Mouse (Mus musculus): Measurements from ENCODE around the gene Taf1d. TPM values are rescaled to one million over a fixed set of nuclear protein-coding genes. Genes with fewer than 3 reads are reported as not detected.

The Taf1d gene
- 49.4 and 56.8 TPM in 2 replicates for polyA plus RNA-seq (2015; fragmentation: Nextera tagmentation; extraction: Ambion mirVana)

GRCm38 (mm10) chr9:15305503-15306397 lies at the start of gene Taf1d:
Gene Taf1d, plus strand, starts transcription at chr9:15306214.
- Histone ChIP-seq H3K4me3 (peak within 1 kb of the TSS; percentile 72), H3K4me1 (replicated peaks) (peaks cover 40% of the 10 kb centered on the region), H3K27me3 (no peaks in the 10 kb centered on the region), H3K9ac (peak within 1 kb of the TSS; percentile 90), H3K36me3 (peaks cover 27% of the 10 kb centered on the region), H3K9me3 (no peaks in the 10 kb centered on the region), H3K27ac (peak within 1 kb of the TSS; percentile 91), H3K4me2 (peak within 1 kb of the TSS; percentile 83)
- 14% methylated on average over 44 of the region's 45 CpGs for WGBS
- ATAC-seq (ENCODE audit: low FRiP score): peak; percentile 99

GRCm38 (mm10) chr9:15256214-15256613 lies 49.8 kb upstream of the Taf1d start:
- H3K9me3 ChIP-seq: no peaks in the 10 kb centered on the region
- H3K4me1 ChIP-seq (replicated peaks): no peaks in the 10 kb centered on the region
- no peak overlapping the region for H3K4me2 ChIP-seq
- 79% methylated on average over 3 of the region's 3 CpGs for whole genome bisulfite sequencing
- no peak overlapping the region for H3K9ac ChIP-seq
- peaks cover 22% of the 10 kb centered on the region for H3K36me3 ChIP-seq
- no peak overlapping the region for H3K4me3 ChIP-seq
- ATAC-seq (ENCODE audit: low FRiP score): no peak
- H3K27me3 ChIP-seq: no peaks in the 10 kb centered on the region
- no peak overlapping the region for H3K27ac ChIP-seq

GRCm38 (mm10) chr9:15261980-15262379 lies 44.0 kb upstream of the Taf1d start:
- Histone ChIP-seq H3K9me3 (no peaks in the 10 kb centered on the region), H3K36me3 (peaks cover 76% of the 10 kb centered on the region), H3K27ac (no peak overlapping the region), H3K4me3 (no peak overlapping the region), H3K27me3 (no peaks in the 10 kb centered on the region), H3K4me2 (no peak overlapping the region), H3K4me1 (replicated peaks) (no peaks in the 10 kb centered on the region), H3K9ac (no peak overlapping the region)
- WGBS: 96% methylated on average over 8 of the region's 8 CpGs
- no peak for ATAC-seq (ENCODE audit: low FRiP score)

- 96% methylated on average over 10 of the region's 10 CpGs for WGBS
- ATAC-seq (ENCODE audit: low FRiP score): no peak
- Histone ChIP-seq H3K36me3 (peaks cover 90% of the 10 kb centered on the region), H3K4me3 (no peak overlapping the region), H3K4me1 (replicated peaks) (no peaks in the 10 kb centered on the region), H3K4me2 (no peak overlapping the region), H3K27ac (no peak overlapping the region), H3K9me3 (no peaks in the 10 kb centered on the region), H3K9ac (no peak overlapping the region), H3K27me3 (no peaks in the 10 kb centered on the region)
Observed at GRCm38 (mm10) chr9:15263487-15263886, 42.5 kb upstream of the Taf1d start.

GRCm38 (mm10) chr9:15273981-15274380 lies 32.0 kb upstream of the Taf1d start:
- Histone ChIP-seq H3K36me3 (peaks cover 79% of the 10 kb centered on the region), H3K4me3 (no peak overlapping the region), H3K4me2 (no peak overlapping the region), H3K27me3 (no peaks in the 10 kb centered on the region), H3K9me3 (no peaks in the 10 kb centered on the region), H3K27ac (no peak overlapping the region), H3K4me1 (replicated peaks) (peaks cover 15% of the 10 kb centered on the region), H3K9ac (no peak overlapping the region)
- ATAC-seq (ENCODE audit: low FRiP score): no peak
- 94% methylated on average over 2 of the region's 2 CpGs for WGBS

GRCm38 (mm10) chr9:15276855-15277254 lies 29.2 kb upstream of the Taf1d start:
- Histone ChIP-seq H3K4me2 (no peak overlapping the region), H3K27me3 (no peaks in the 10 kb centered on the region), H3K36me3 (peaks cover 51% of the 10 kb centered on the region), H3K4me1 (replicated peaks) (peaks cover 27% of the 10 kb centered on the region), H3K9ac (no peak overlapping the region), H3K27ac (no peak overlapping the region), H3K4me3 (no peak overlapping the region), H3K9me3 (no peaks in the 10 kb centered on the region)
- WGBS: 93% methylated on average over 4 of the region's 4 CpGs
- no peak for ATAC-seq (ENCODE audit: low FRiP score)

GRCm38 (mm10) chr9:15278343-15278742 lies 27.7 kb upstream of the Taf1d start:
- H3K9me3 ChIP-seq: no peaks in the 10 kb centered on the region
- H3K36me3 ChIP-seq: peaks cover 36% of the 10 kb centered on the region
- H3K27me3 ChIP-seq: no peaks in the 10 kb centered on the region
- 92% methylated on average over 3 of the region's 3 CpGs for WGBS
- ATAC-seq (ENCODE audit: low FRiP score): no peak
- H3K4me1 ChIP-seq (replicated peaks): peaks cover 27% of the 10 kb centered on the region
- no peak overlapping the region for H3K27ac ChIP-seq
- peak overlapping the region; percentile 97; the same call in 1 of the 2 replicates for H3K9ac ChIP-seq
- no peak overlapping the region for H3K4me3 ChIP-seq
- H3K4me2 ChIP-seq: peak overlapping the region; percentile 82; the same call in 1 of the 2 replicates

GRCm38 (mm10) chr9:15279139-15279648 lies 26.8 kb upstream of the Taf1d start:
- H3K9me3 ChIP-seq: no peaks in the 10 kb centered on the region
- no peak for ATAC-seq (ENCODE audit: low FRiP score)
- peak overlapping the region; percentile 82 for H3K4me2 ChIP-seq
- peak overlapping the region; percentile 97 for H3K9ac ChIP-seq
- H3K27me3 ChIP-seq: no peaks in the 10 kb centered on the region
- peak overlapping the region; percentile 93 for H3K27ac ChIP-seq
- peaks cover 30% of the 10 kb centered on the region for H3K36me3 ChIP-seq
- peaks cover 27% of the 10 kb centered on the region for H3K4me1 ChIP-seq (replicated peaks)
- WGBS: 10% methylated on average over 19 of the region's 19 CpGs
- peak overlapping the region; percentile 95 for H3K4me3 ChIP-seq

GRCm38 (mm10) chr9:15279649-15280490 lies 26.1 kb upstream of the Taf1d start, which contains the start of gene Med17:
Gene Med17, minus strand, starts transcription at chr9:15279931.
- peak; percentile 99 for ATAC-seq (ENCODE audit: low FRiP score)
- peak within 1 kb of the TSS; percentile 82 for H3K4me2 ChIP-seq
- peaks cover 26% of the 10 kb centered on the region for H3K36me3 ChIP-seq
- peak within 1 kb of the TSS; percentile 93 for H3K27ac ChIP-seq
- H3K27me3 ChIP-seq: no peaks in the 10 kb centered on the region
- WGBS: 1% methylated on average over 57 of the region's 57 CpGs
- H3K4me1 ChIP-seq (replicated peaks): peaks cover 27% of the 10 kb centered on the region
- no peaks in the 10 kb centered on the region for H3K9me3 ChIP-seq
- H3K4me3 ChIP-seq: peak within 1 kb of the TSS; percentile 95
- H3K9ac ChIP-seq: peak within 1 kb of the TSS; percentile 97

GRCm38 (mm10) chr9:15280491-15280879 lies 25.5 kb upstream of the Taf1d start:
- H3K4me3 ChIP-seq: peak overlapping the region; percentile 95
- peak; percentile 40 for ATAC-seq (ENCODE audit: low FRiP score)
- peak overlapping the region; percentile 82 for H3K4me2 ChIP-seq
- WGBS: 53% methylated on average over 5 of the region's 5 CpGs
- peak overlapping the region; percentile 93 for H3K27ac ChIP-seq
- peaks cover 24% of the 10 kb centered on the region for H3K36me3 ChIP-seq
- H3K9me3 ChIP-seq: no peaks in the 10 kb centered on the region
- no peaks in the 10 kb centered on the region for H3K27me3 ChIP-seq
- peak overlapping the region; percentile 97 for H3K9ac ChIP-seq
- H3K4me1 ChIP-seq (replicated peaks): peaks cover 27% of the 10 kb centered on the region

GRCm38 (mm10) chr9:15285443-15285842 lies 20.6 kb upstream of the Taf1d start:
- Histone ChIP-seq H3K27ac (no peak overlapping the region), H3K4me2 (no peak overlapping the region), H3K9ac (no peak overlapping the region), H3K4me3 (no peak overlapping the region), H3K4me1 (replicated peaks) (peaks cover 9% of the 10 kb centered on the region), H3K27me3 (no peaks in the 10 kb centered on the region), H3K9me3 (no peaks in the 10 kb centered on the region), H3K36me3 (peaks cover 34% of the 10 kb centered on the region)
- ATAC-seq (ENCODE audit: low FRiP score): no peak
- 79% methylated on average over 3 of the region's 3 CpGs for WGBS

GRCm38 (mm10) chr9:15287846-15288245 lies 18.2 kb upstream of the Taf1d start:
- no peaks in the 10 kb centered on the region for H3K27me3 ChIP-seq
- no peak overlapping the region for H3K27ac ChIP-seq
- no peak for ATAC-seq (ENCODE audit: low FRiP score)
- H3K9me3 ChIP-seq: no peaks in the 10 kb centered on the region
- H3K9ac ChIP-seq: no peak overlapping the region
- no peak overlapping the region for H3K4me2 ChIP-seq
- H3K4me1 ChIP-seq (replicated peaks): no peaks in the 10 kb centered on the region
- H3K36me3 ChIP-seq: peaks cover 44% of the 10 kb centered on the region
- 62% methylated on average over 6 of the region's 6 CpGs for WGBS
- H3K4me3 ChIP-seq: no peak overlapping the region

All from hindbrain, embryonic 13.5 days (tissue).